Mouse (Mus musculus) brain, embryonic 14.5 days (tissue): ENCODE measurements around the gene Trim30c.

Experiments used
- CTCF ChIP-seq: fragments of 200-500 bp; IDR thresholded peaks from 2 replicates; pipeline ENCODE4 v1.5.1; 2012; ENCODE audit warnings: inconsistent platforms, mild to moderate bottlenecking, moderate library complexity, borderline replicate concordance; ENCODE audit not compliant: insufficient read depth, insufficient read length; ENCODE audit errors: extremely low read depth
- POLR2A ChIP-seq: fragments of 200-500 bp; IDR thresholded peaks from 2 replicates; pipeline ENCODE4 v1.6.1; 2012; ENCODE audit warnings: mild to moderate bottlenecking, inconsistent platforms, borderline replicate concordance; ENCODE audit not compliant: poor library complexity, insufficient read depth, insufficient read length, severe bottlenecking; ENCODE audit errors: extremely low read depth

DNA sequence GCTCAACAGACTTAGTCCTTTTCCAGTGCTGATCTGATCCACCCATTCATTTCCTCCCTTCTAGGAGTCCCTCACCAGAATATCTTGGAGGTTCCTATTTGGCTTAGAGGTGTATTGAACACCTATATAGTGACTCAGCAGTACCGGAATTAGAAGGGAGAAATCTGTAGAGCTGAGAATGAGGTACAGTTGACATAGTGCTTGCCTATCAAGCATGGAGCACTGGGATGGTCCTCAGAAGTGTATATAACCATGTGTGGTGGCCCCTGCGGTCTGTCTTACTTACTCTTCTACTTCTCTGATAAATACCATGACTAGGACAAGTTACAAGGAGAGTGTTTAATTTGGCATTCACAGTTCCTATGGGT, 47.1 kb downstream of the Trim30c start:
- TF ChIP-seq CTCF (no peak), POLR2A (no peak)
